Mouse (Mus musculus) cortical plate, adult 2 months (tissue): ENCODE data around the gene Ifitm1.

Experiments
- CTCF ChIP-seq: fragments of 200-500 bp; IDR thresholded peaks from 2 replicates; pipeline ENCODE4 v1.5.1; 2011; ENCODE audit warnings: mild to moderate bottlenecking, control low read depth, low read length; ENCODE audit not compliant: insufficient read depth; ENCODE audit errors: extremely low read depth
- POLR2A ChIP-seq: fragments of 200-500 bp; IDR thresholded peaks from 2 replicates; pipeline ENCODE4 v1.6.1; 2011; ENCODE audit warnings: mild to moderate bottlenecking, low read length, control low read depth; ENCODE audit not compliant: insufficient read depth; ENCODE audit errors: extremely low read depth

- TF ChIP-seq POLR2A: no peak
- TF ChIP-seq CTCF: no peak
These were observed 8.4 kb downstream of the Ifitm1 start for GRCm38 (mm10) chr7:140975465-140975864.
